Mouse (Mus musculus) midbrain, postnatal 0 days (tissue): ENCODE data around the gene Ypel2. TPM values are rescaled to one million over a fixed set of nuclear protein-coding genes. Genes with fewer than 3 reads are reported as not detected.
A peak's percentile ranks its signal among the peaks of the same experiment; 100 is the strongest.

Source experiments
- ATAC-seq: fragments of 200-750 bp; cut with Nextera tagmentation; 2 replicates; pipeline ENCODE4 v1.8.0; 2017; ENCODE audit warnings: moderate number of reproducible peaks, mild to moderate bottlenecking, moderate TSS enrichment, moderate library complexity; ENCODE audit not compliant: low FRiP score
- DNase-seq: peaks from one replicate; pipeline ENCODE4 v3.0.0-alpha.2; 2015; ENCODE audit warnings: low spot score
- H3K27ac ChIP-seq: fragments of 300-500 bp; sonication (generic); 2 replicates; pipeline ENCODE4 v1.5.1; 2014; ENCODE audit warnings: low read depth, mild to moderate bottlenecking, low read length, mixed read lengths
- H3K27me3 ChIP-seq: fragments of 300-500 bp; sonication (generic); 2 replicates; pipeline ENCODE4 v1.6.1; 2014; ENCODE audit warnings: low read length, control low read depth, mixed read lengths; ENCODE audit not compliant: insufficient read depth
- H3K36me3 ChIP-seq: fragments of 300-500 bp; sonication (generic); 2 replicates; pipeline ENCODE4 v1.6.1; 2014; ENCODE audit warnings: low read length, control low read depth, mixed read lengths; ENCODE audit not compliant: insufficient read depth
- H3K4me1 ChIP-seq: fragments of 300-500 bp; sonication (generic); 2 replicates; pipeline ENCODE4 v1.6.1; 2014; ENCODE audit warnings: mild to moderate bottlenecking, control low read depth, antibody characterized with exemption, low read length, mixed read lengths; ENCODE audit not compliant: insufficient read depth
- H3K4me2 ChIP-seq: fragments of 300-500 bp; sonication (generic); 2 replicates; pipeline ENCODE4 v1.6.1; 2014; ENCODE audit warnings: low read depth, mild to moderate bottlenecking, low read length, mixed read lengths; ENCODE audit not compliant: poor library complexity, severe bottlenecking
- H3K4me3 ChIP-seq: fragments of 300-500 bp; sonication (generic); 2 replicates; pipeline ENCODE4 v1.5.1; 2014; ENCODE audit warnings: low read depth, mild to moderate bottlenecking, low read length, moderate library complexity
- H3K9ac ChIP-seq: fragments of 300-500 bp; sonication (generic); replicated peaks from 2 replicates; pipeline ENCODE4 v1.6.1; 2014; ENCODE audit warnings: mild to moderate bottlenecking, low read length, moderate library complexity, mixed read lengths; ENCODE audit not compliant: poor library complexity, severe bottlenecking
- H3K9me3 ChIP-seq: fragments of 300-500 bp; sonication (generic); 2 replicates; pipeline ENCODE4 v1.6.1; 2016; ENCODE audit warnings: low read length, control low read depth
- CTCF ChIP-seq: IDR thresholded peaks from 2 replicates; pipeline ENCODE4 v1.5.1; 2016; ENCODE audit warnings: antibody characterized with exemption, mild to moderate bottlenecking
- WGBS: fragments of 180-500 bp; shearing (Covaris S2); extraction: QIAGEN DNeasy Blood & Tissue Kit; methylation state at CpG from one replicate; pipeline ENCODE4 v1.1.7; 2014; 5-methylcytosine and 5-hydroxymethylcytosine counted together
- polyA plus RNA-seq: library from polyadenylated mRNA; unstranded; fragments of >200 nt; fragmentation: Nextera tagmentation; extraction: Ambion mirVana; gene quantifications from 2 replicates; pipeline ENCODE4 v1.2.1, GENCODE M21; 2015
- total RNA-seq: library from RNA; depleted of rRNA; stranded (reverse); fragments of >200 nt; gene quantifications from 2 replicates; pipeline ENCODE4 v1.2.3, GENCODE M21; 2014

Ypel2 gene
- total and polyA plus RNA-seq, 2 experiments from 2014 or later = 4.3 to 5.8 TPM

DNA sequence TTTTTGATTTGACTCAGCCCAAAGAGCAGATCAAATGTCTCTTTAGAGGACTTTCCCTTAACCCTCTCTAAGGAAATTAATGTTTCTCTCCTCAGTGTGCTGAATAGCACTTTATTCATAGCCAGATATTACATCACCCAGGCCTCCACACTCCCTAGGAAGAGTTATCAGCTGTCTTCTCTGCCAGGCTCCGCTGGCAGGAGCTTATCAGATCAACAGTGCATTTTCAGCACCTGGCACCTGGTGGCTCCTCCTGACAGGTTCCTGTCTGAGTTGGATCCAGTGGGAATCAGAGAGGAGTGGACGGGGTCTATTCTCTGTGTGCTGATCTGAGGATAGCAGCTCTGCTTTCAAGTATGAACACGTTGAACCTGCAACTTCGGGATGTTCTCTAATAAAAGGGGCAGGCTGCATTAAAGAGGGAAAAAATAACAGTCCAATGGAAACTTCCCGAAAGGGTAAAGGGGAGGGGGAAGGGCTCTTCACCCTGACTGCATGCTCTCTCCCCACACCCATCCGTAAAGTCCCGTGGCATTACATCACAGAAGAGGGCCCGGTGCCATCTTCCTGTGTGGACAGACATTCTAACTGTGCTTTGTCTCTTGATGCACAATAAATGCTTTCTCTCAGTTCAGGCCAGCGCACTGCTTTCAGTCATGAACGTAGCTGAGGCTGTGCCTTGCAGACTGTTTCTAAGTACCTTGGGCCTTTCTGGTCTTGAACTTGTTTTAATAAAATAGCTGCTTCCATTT is 8.7 kb upstream of the Ypel2 start:
- no peaks in the 10 kb centered on the region for H3K9me3 ChIP-seq
- no peaks in the 10 kb centered on the region for H3K4me1 ChIP-seq
- DNase-seq (no peak), ATAC-seq (no peak)
- H3K4me3 ChIP-seq = no peak overlapping the region
- 80% methylated on average over 10 of the region's 10 CpGs for WGBS
- no peaks in the 10 kb centered on the region for H3K36me3 ChIP-seq
- no peak overlapping the region for H3K27ac ChIP-seq
- no peak overlapping the region for H3K4me2 ChIP-seq
- H3K27me3 ChIP-seq = no peaks in the 10 kb centered on the region
- no peak overlapping the region for H3K9ac ChIP-seq
- TF ChIP-seq CTCF = no peak

DNA sequence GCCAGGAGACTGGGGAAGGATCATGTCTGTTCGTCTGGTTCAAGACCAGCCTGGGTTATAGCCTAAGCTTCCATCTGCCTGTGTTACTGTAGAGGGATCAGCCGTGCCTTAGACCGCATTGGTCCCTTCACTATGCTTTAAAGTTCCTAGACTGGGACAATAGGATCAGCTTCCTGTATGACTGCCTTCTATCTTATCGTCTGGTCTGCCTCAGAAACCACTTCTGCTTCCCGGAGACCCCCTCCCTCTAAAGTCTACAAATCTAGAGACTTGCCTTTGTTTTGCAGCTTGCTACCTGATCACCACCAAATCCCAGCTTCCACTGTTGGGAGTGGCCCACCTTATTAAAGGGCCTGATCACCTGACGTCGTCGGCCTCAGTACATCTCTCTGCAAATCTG is 7.7 kb upstream of the Ypel2 start:
- DNase-seq (no peak), ATAC-seq (no peak)
- TF ChIP-seq CTCF = no peak
- H3K27ac ChIP-seq = no peak overlapping the region
- no peaks in the 10 kb centered on the region for H3K4me1 ChIP-seq
- no peak overlapping the region for H3K9ac ChIP-seq
- no peaks in the 10 kb centered on the region for H3K36me3 ChIP-seq
- H3K4me3 ChIP-seq = no peak overlapping the region
- 86% methylated on average over 8 of the region's 8 CpGs for WGBS
- H3K4me2 ChIP-seq = no peak overlapping the region
- H3K9me3 ChIP-seq = no peaks in the 10 kb centered on the region
- no peaks in the 10 kb centered on the region for H3K27me3 ChIP-seq

- ATAC-seq = no peak
- H3K4me3 ChIP-seq = no peak overlapping the region
- no peak overlapping the region for H3K4me2 ChIP-seq
- H3K36me3 ChIP-seq = no peaks in the 10 kb centered on the region
- TF ChIP-seq CTCF = no peak
- H3K4me1 ChIP-seq = no peaks in the 10 kb centered on the region
- no peak overlapping the region for H3K9ac ChIP-seq
- no peak for DNase-seq
- H3K27me3 ChIP-seq = no peaks in the 10 kb centered on the region
- no peak overlapping the region for H3K27ac ChIP-seq
- H3K9me3 ChIP-seq = no peaks in the 10 kb centered on the region
- WGBS = 27% methylated on average over 2 of the region's 2 CpGs
Measured at GRCm38 (mm10) chr11:86996266-86996665, 2.8 kb upstream of the Ypel2 start.

DNA sequence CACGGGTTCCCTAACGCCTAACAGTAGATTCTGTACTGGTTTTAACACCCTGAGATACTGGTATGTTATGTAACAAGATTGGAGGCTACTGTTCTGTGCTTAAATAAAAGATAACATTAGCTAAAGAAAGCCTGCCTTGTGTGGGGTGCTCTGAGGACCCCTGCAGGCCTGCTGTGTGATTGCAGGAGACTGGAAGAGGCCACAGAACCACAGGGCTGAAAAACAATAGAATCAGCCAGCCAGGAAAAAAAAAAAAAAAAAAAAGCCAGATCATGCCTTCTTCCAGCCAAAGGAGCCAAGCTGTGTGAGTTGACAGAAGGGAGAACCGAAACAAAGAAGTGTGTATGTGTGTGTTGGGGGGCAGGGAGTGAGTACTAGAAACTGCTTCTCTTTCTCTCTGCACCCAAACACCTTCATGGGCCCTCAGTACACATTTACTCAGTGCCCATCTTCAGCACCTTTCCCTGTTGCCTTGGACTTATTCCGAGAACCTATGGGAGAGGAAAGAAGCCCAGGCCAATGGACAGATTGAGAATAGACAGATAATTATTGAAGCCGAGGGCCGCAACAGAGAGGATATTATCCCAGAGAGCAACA is 2.2 kb upstream of the Ypel2 start:
- WGBS = 23% methylated on average over 6 of the region's 6 CpGs
- no peak for ATAC-seq

GRCm38 (mm10) chr11:86994791-86995624 is 1.5 kb upstream of the Ypel2 start:
- no peak overlapping the region for H3K4me2 ChIP-seq
- no peak overlapping the region for H3K27ac ChIP-seq
- no peak overlapping the region for H3K9ac ChIP-seq
- no peaks in the 10 kb centered on the region for H3K9me3 ChIP-seq
- H3K4me1 ChIP-seq = peaks cover 5% of the 10 kb centered on the region; the same call in 1 of the 2 replicates
- DNase-seq (no peak), ATAC-seq (no peak)
- 51% methylated on average over 10 of the region's 10 CpGs for WGBS
- no peaks in the 10 kb centered on the region for H3K36me3 ChIP-seq
- TF ChIP-seq CTCF = no peak
- no peak overlapping the region for H3K4me3 ChIP-seq
- H3K27me3 ChIP-seq = no peaks in the 10 kb centered on the region

More for the DNA sequence above, 2.2 kb upstream of the Ypel2 start:
- H3K9me3 ChIP-seq = no peaks in the 10 kb centered on the region
- H3K9ac ChIP-seq = no peak overlapping the region
- no peaks in the 10 kb centered on the region for H3K36me3 ChIP-seq
- H3K27me3 ChIP-seq = no peaks in the 10 kb centered on the region
- TF ChIP-seq CTCF = peak; percentile 89
- peak; percentile 81 for DNase-seq
- H3K27ac ChIP-seq = no peak overlapping the region
- no peak overlapping the region for H3K4me2 ChIP-seq
- no peak overlapping the region for H3K4me3 ChIP-seq
- H3K4me1 ChIP-seq = peaks cover under 1% of the 10 kb centered on the region; the same call in 1 of the 2 replicates

GRCm38 (mm10) chr11:86994330-86994729 is 823 bp upstream of the Ypel2 start:
- peak overlapping the region; percentile 92; the same call in 1 of the 2 replicates for H3K4me3 ChIP-seq
- DNase-seq (no peak), ATAC-seq (no peak)
- no peak overlapping the region for H3K27ac ChIP-seq
- H3K9ac ChIP-seq = no peak overlapping the region
- no peak for TF ChIP-seq CTCF
- H3K4me1 ChIP-seq = peaks cover 5% of the 10 kb centered on the region; the same call in 1 of the 2 replicates
- H3K27me3 ChIP-seq = no peaks in the 10 kb centered on the region
- H3K9me3 ChIP-seq = no peaks in the 10 kb centered on the region
- no peaks in the 10 kb centered on the region for H3K36me3 ChIP-seq
- 9% methylated on average over 5 of the region's 6 CpGs for WGBS
- H3K4me2 ChIP-seq = peak overlapping the region; percentile 82
